Mouse (Mus musculus) limb, embryonic 14.5 days (tissue): ENCODE measurements around the gene Ptpn4. TPM values are rescaled to one million over a fixed set of nuclear protein-coding genes. Genes with fewer than 3 reads are reported as not detected.

ENCODE experiments used
- ATAC-seq: fragments of 200-750 bp; cut with Nextera tagmentation; 2 replicates; pipeline ENCODE4 v1.8.0; 2017; ENCODE audit warnings: low read depth, moderate number of reproducible peaks, moderate TSS enrichment; ENCODE audit not compliant: low FRiP score
- DNase-seq: peaks from one replicate; pipeline ENCODE4 v3.0.0-alpha.2; 2015; ENCODE audit warnings: low spot score
- H3K27ac ChIP-seq: fragments of 300-500 bp; sonication (generic); replicated peaks from 2 replicates; pipeline ENCODE4 v1.5.1; 2014; ENCODE audit warnings: low read depth, mild to moderate bottlenecking, low read length, moderate library complexity, mixed read lengths
- H3K27me3 ChIP-seq: fragments of 300-500 bp; sonication (generic); 2 replicates; pipeline ENCODE4 v1.6.1; 2014; ENCODE audit warnings: low read length, mixed read lengths; ENCODE audit not compliant: control insufficient read depth, insufficient read depth
- H3K36me3 ChIP-seq: fragments of 300-500 bp; sonication (generic); 2 replicates; pipeline ENCODE4 v1.6.1; 2014; ENCODE audit warnings: mild to moderate bottlenecking, low read length, moderate library complexity, mixed read lengths; ENCODE audit not compliant: control insufficient read depth, insufficient read depth
- H3K4me1 ChIP-seq: fragments of 300-500 bp; sonication (generic); 2 replicates; pipeline ENCODE4 v1.6.1; 2014; ENCODE audit warnings: antibody characterized with exemption, low read length, mixed read lengths; ENCODE audit not compliant: control insufficient read depth, insufficient read depth
- H3K4me2 ChIP-seq: fragments of 300-500 bp; sonication (generic); replicated peaks from 2 replicates; pipeline ENCODE4 v1.6.1; 2014; ENCODE audit warnings: low read depth, mild to moderate bottlenecking, low read length, moderate library complexity; ENCODE audit not compliant: severe bottlenecking
- H3K4me3 ChIP-seq: fragments of 300-500 bp; sonication (generic); replicated peaks from 2 replicates; pipeline ENCODE4 v1.5.1; 2014; ENCODE audit warnings: low read length
- H3K9ac ChIP-seq: fragments of 300-500 bp; sonication (generic); 2 replicates; pipeline ENCODE4 v1.6.1; 2014; ENCODE audit warnings: mild to moderate bottlenecking, low read depth, low read length, moderate library complexity; ENCODE audit not compliant: severe bottlenecking
- H3K9me3 ChIP-seq: fragments of 300-500 bp; sonication (generic); 2 replicates; pipeline ENCODE4 v1.6.1; 2016; ENCODE audit warnings: low read length; ENCODE audit not compliant: control insufficient read depth
- POLR2A ChIP-seq: fragments of 200-500 bp; IDR thresholded peaks from 2 replicates; pipeline ENCODE4 v1.8.0; 2012; ENCODE audit warnings: inconsistent platforms, mild to moderate bottlenecking, moderate library complexity, borderline replicate concordance; ENCODE audit not compliant: insufficient read depth, insufficient read length; ENCODE audit errors: extremely low read depth
- WGBS: fragments of 180-500 bp; shearing (Covaris S2); extraction: QIAGEN DNeasy Blood & Tissue Kit; methylation state at CpG from one replicate; pipeline ENCODE4 v1.1.7; 2014; 5-methylcytosine and 5-hydroxymethylcytosine counted together
- polyA plus RNA-seq, 2 experiments: library from polyadenylated mRNA; depleted of rRNA in 1 of 2; stranded (reverse) in 1 of 2; unstranded in 1 of 2; fragments of >200 nt; fragmentation: Nextera tagmentation in 1 of 2; extraction: Ambion mirVana in 1 of 2; gene quantifications; 2 replicates each; pipeline versions ENCODE4 v1.2.1 to v1.2.3; 2012 to 2014

Ptpn4 gene
- polyA plus RNA-seq, 2 experiments, result 4.2 to 7.5 TPM

DNA sequence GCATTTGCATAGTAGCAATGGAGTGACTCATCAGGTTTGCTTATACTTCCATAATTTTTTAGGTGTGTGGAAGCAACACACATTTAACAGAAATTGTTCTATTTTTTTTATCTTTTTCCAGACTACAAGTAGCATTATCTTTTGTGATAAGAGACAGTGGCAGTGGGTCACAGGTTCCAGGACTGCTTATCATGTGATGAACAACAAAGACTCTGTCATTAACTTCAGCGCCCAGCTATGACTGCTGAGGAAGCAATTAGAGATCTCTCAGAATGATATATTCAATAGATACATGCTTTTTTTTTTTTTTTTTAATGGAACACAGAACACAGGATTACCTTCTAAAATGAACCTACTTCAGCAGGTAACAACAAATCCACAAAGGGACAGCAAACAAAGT, 207.0 kb downstream of the Ptpn4 start:
- WGBS, result 80% methylated on average over 1 of the region's 1 CpGs
- Histone ChIP-seq H3K27ac (no peak overlapping the region), H3K4me2 (no peak overlapping the region), H3K9me3 (no peaks in the 10 kb centered on the region), H3K9ac (no peak overlapping the region), H3K36me3 (no peaks in the 10 kb centered on the region), H3K27me3 (no peaks in the 10 kb centered on the region), H3K4me1 (no peaks in the 10 kb centered on the region), H3K4me3 (no peak overlapping the region)
- no peak for TF ChIP-seq POLR2A
- no peak for ATAC-seq
- DNase-seq, result no peak

DNA sequence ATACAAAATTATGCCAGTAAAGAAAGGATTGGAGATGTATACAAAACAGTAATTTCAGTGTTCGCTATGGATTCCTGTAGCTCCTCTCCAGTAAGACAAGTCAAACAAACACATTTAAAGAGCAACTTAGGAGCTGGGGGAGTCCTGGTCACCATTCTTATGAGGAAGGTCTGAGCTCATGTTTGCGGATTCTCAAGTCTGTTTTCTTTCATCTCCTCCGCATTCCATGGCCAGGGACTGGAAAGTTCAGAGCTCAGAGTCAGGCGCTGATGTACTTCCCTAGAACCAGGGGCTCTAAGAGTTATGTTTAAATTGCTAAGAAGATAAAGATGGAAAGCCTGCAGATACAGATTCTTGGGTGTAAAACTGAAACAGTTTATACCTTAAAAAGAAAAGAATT, 210.6 kb downstream of the Ptpn4 start:
- no peak overlapping the region for H3K4me3 ChIP-seq
- H3K4me2 ChIP-seq, result no peak overlapping the region
- H3K4me1 ChIP-seq, result no peaks in the 10 kb centered on the region
- no peak for TF ChIP-seq POLR2A
- ATAC-seq, result no peak
- H3K27ac ChIP-seq, result no peak overlapping the region
- 87% methylated on average over 4 of the region's 4 CpGs for WGBS
- no peak overlapping the region for H3K9ac ChIP-seq
- no peaks in the 10 kb centered on the region for H3K36me3 ChIP-seq
- no peak for DNase-seq
- no peaks in the 10 kb centered on the region for H3K9me3 ChIP-seq
- H3K27me3 ChIP-seq, result no peaks in the 10 kb centered on the region

DNA sequence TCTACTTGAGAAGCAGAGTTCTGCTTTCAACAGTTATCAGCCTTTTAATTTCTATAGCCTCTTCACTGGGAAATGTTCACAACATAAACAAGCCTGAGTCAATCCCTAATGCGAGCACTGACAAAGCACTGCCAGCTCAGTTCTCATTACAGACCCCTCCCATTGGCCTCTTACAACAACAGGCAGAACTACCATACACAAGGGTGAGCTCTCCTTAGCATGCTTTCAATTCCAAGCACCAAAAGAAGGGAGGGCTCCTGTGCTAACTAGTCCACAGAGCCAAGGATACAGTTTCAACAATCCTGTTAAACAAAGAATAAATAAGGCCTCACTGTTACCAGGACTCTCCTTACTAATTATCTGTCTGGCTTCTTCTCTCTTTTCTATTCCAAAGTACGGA, 213.0 kb downstream of the Ptpn4 start:
- no peaks in the 10 kb centered on the region for H3K9me3 ChIP-seq
- H3K4me3 ChIP-seq, result no peak overlapping the region
- H3K9ac ChIP-seq, result no peak overlapping the region
- DNase-seq, result no peak
- no peaks in the 10 kb centered on the region for H3K4me1 ChIP-seq
- ATAC-seq, result no peak
- no peak overlapping the region for H3K27ac ChIP-seq
- H3K4me2 ChIP-seq, result no peak overlapping the region
- WGBS, result 47% methylated on average over 2 of the region's 2 CpGs
- no peak for TF ChIP-seq POLR2A
- no peaks in the 10 kb centered on the region for H3K36me3 ChIP-seq
- no peaks in the 10 kb centered on the region for H3K27me3 ChIP-seq

GRCm38 (mm10) chr1:119605396-119605795, 232.0 kb downstream of the Ptpn4 start:
- Histone ChIP-seq H3K9ac (no peak overlapping the region), H3K27me3 (no peaks in the 10 kb centered on the region), H3K4me1 (no peaks in the 10 kb centered on the region), H3K4me3 (no peak overlapping the region), H3K9me3 (no peaks in the 10 kb centered on the region), H3K4me2 (no peak overlapping the region), H3K36me3 (no peaks in the 10 kb centered on the region), H3K27ac (no peak overlapping the region)
- TF ChIP-seq POLR2A, result no peak
- no peak for DNase-seq
- ATAC-seq, result no peak
- 80% methylated on average over 3 of the region's 3 CpGs for WGBS

Other genes starting within 250 kb of the Ptpn4 start
- gene Epb41l5, start 188.6 kb downstream of the Ptpn4 start, polyA plus RNA-seq (2012; rRNA removed), result 5.4 and 6.1 TPM in 2 replicates
- 12.1 and 12.8 TPM in 2 replicates for gene Epb41l5, start 188.6 kb downstream of the Ptpn4 start, polyA plus RNA-seq (2014; fragmentation: Nextera tagmentation; extraction: Ambion mirVana)
- 6.1 and 6.5 TPM in 2 replicates for gene Tmem177, start 75.6 kb upstream of the Ptpn4 start, polyA plus RNA-seq (2012; rRNA removed)
- 6.8 and 7.8 TPM in 2 replicates for gene Tmem177, start 75.6 kb upstream of the Ptpn4 start, polyA plus RNA-seq (2014; fragmentation: Nextera tagmentation; extraction: Ambion mirVana)
- 0.06 TPM in 1 of 2 replicates, not detected in the other for gene Cfap221, start 159.6 kb upstream of the Ptpn4 start, polyA plus RNA-seq (2012; rRNA removed)
- gene Cfap221, start 159.6 kb upstream of the Ptpn4 start, polyA plus RNA-seq (2014; fragmentation: Nextera tagmentation; extraction: Ambion mirVana), result 0.18 TPM in 1 of 2 replicates, not detected in the other
- 0.55 and 0.82 TPM in 2 replicates for gene Sctr, start 169.3 kb upstream of the Ptpn4 start, polyA plus RNA-seq (2012; rRNA removed)
- gene Sctr, start 169.3 kb upstream of the Ptpn4 start, polyA plus RNA-seq (2014; fragmentation: Nextera tagmentation; extraction: Ambion mirVana), result 0.29 TPM in 1 of 2 replicates, not detected in the other
- 6.2 and 9.7 TPM in 2 replicates for gene Tmem37, start 236.5 kb upstream of the Ptpn4 start, polyA plus RNA-seq (2012; rRNA removed)
- 7.1 and 9.7 TPM in 2 replicates for gene Tmem37, start 236.5 kb upstream of the Ptpn4 start, polyA plus RNA-seq (2014; fragmentation: Nextera tagmentation; extraction: Ambion mirVana)